Mouse (Mus musculus): Measurements from ENCODE around the gene Srrm3. TPM values are rescaled to one million over a fixed set of nuclear protein-coding genes. Genes with fewer than 3 reads are reported as not detected.

The Srrm3 gene
- polyA plus RNA-seq, 1 experiment from 2014 or later, result 0.91 TPM

DNA sequence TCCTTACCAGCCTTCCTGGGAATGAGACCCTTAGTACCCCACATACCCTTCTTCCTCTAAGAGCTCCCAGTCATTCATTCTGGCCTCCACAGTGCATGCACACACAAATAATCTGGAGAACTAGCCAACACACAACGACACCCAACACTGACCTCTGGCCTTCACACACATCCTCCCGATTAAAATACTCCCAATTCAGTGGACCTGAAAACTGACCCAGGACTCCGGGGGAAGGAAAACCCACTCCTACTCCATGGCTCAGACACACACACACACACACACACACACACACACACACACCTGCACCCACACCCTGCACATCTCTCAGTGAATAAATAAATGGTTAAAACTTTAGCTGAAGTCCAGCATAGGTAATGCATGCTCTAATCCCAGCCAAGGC lies 113.2 kb downstream of the Srrm3 start:
- peaks cover 29% of the 10 kb centered on the region for H3K36me3 ChIP-seq (ENCODE audit: control insufficient read depth, insufficient read depth)
- H3K27me3 ChIP-seq (replicated peaks; ENCODE audit: control insufficient read depth, insufficient read depth, low read length), result no peaks in the 10 kb centered on the region
- no peaks in the 10 kb centered on the region for H3K9me3 ChIP-seq (ENCODE audit: control insufficient read depth)
- H3K4me2 ChIP-seq (replicated peaks; ENCODE audit: low read depth), result no peak overlapping the region
- TF ChIP-seq CTCF (IDR thresholded peaks at IDR 0.05; ENCODE audit: low read depth), result no peak
- 90% methylated on average over 3 of the region's 3 CpGs for WGBS
- H3K4me3 ChIP-seq (ENCODE audit: low read depth, low read length), result no peak overlapping the region
- H3K9ac ChIP-seq (ENCODE audit: low read depth, low read length), result no peak overlapping the region
- no peaks in the 10 kb centered on the region for H3K4me1 ChIP-seq (replicated peaks; ENCODE audit: control insufficient read depth, insufficient read depth, low read length)
- H3K27ac ChIP-seq (ENCODE audit: low read depth, low read length), result no peak overlapping the region
- no peak for ATAC-seq

DNA sequence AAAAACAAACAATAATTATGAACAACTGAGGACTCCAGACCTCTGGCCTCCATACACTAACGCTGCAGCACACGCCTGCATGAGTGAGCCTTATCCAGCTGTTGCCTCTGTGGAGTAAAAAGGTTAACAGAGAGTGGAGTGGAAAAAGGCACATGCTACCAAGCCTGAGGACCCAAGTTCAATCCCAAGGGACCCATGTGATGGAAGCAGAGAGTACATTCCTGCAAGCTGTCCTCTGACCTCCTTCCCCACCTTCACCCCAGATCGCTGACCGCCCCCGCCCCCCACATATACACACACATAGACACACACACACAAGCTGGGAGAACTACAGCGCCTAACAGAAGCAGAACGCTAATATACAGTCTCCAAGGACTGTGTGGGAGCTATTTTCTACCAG lies 117.2 kb downstream of the Srrm3 start:
- H3K4me3 ChIP-seq (ENCODE audit: low read depth, low read length), result no peak overlapping the region
- no peak overlapping the region for H3K27ac ChIP-seq (ENCODE audit: low read depth, low read length)
- no peak for TF ChIP-seq CTCF (IDR thresholded peaks at IDR 0.05; ENCODE audit: low read depth)
- no peak overlapping the region for H3K9ac ChIP-seq (ENCODE audit: low read depth, low read length)
- ATAC-seq, result no peak
- H3K36me3 ChIP-seq (ENCODE audit: control insufficient read depth, insufficient read depth), result peaks cover 39% of the 10 kb centered on the region
- H3K4me1 ChIP-seq (replicated peaks; ENCODE audit: control insufficient read depth, insufficient read depth, low read length), result no peaks in the 10 kb centered on the region
- no peaks in the 10 kb centered on the region for H3K27me3 ChIP-seq (replicated peaks; ENCODE audit: control insufficient read depth, insufficient read depth, low read length)
- H3K4me2 ChIP-seq (replicated peaks; ENCODE audit: low read depth), result no peak overlapping the region
- H3K9me3 ChIP-seq (ENCODE audit: control insufficient read depth), result no peaks in the 10 kb centered on the region
- WGBS, result 91% methylated on average over 7 of the region's 7 CpGs

Small RNA genes within 50 kb of the gene (microRNA-seq; reads per million reads assigned to microRNA genes)
- gene Gm23268, result not detected

Other genes with a start within 250 kb of the Srrm3 start
- not detected in 2 replicates for gene Ccl26, start 243.3 kb upstream of the Srrm3 start, polyA plus RNA-seq (2015; fragmentation: Nextera tagmentation; extraction: Ambion mirVana)
- 52.0 and 58.3 TPM in 2 replicates for gene Ccl24, start 233.8 kb upstream of the Srrm3 start, polyA plus RNA-seq (2015; fragmentation: Nextera tagmentation; extraction: Ambion mirVana)
- 27.9 and 28.5 TPM in 2 replicates for gene Rhbdd2, start 174.3 kb upstream of the Srrm3 start, polyA plus RNA-seq (2015; fragmentation: Nextera tagmentation; extraction: Ambion mirVana)
- 82.3 and 91.7 TPM in 2 replicates for gene Por, start 136.9 kb upstream of the Srrm3 start, polyA plus RNA-seq (2015; fragmentation: Nextera tagmentation; extraction: Ambion mirVana)
- 127 and 132 TPM in 2 replicates for gene Tmem120a, start 62.4 kb upstream of the Srrm3 start, polyA plus RNA-seq (2015; fragmentation: Nextera tagmentation; extraction: Ambion mirVana)
- gene Styxl1, start 28.5 kb upstream of the Srrm3 start, polyA plus RNA-seq (2015; fragmentation: Nextera tagmentation; extraction: Ambion mirVana), result 0.21 and 0.27 TPM in 2 replicates
- 798 and 872 TPM in 2 replicates for gene Mdh2, start 28.4 kb upstream of the Srrm3 start, polyA plus RNA-seq (2015; fragmentation: Nextera tagmentation; extraction: Ambion mirVana)
- gene Hspb1, start 81.0 kb downstream of the Srrm3 start, polyA plus RNA-seq (2015; fragmentation: Nextera tagmentation; extraction: Ambion mirVana), result 107 and 120 TPM in 2 replicates
- 57.1 and 61.8 TPM in 2 replicates for gene Ywhag, start 127.7 kb downstream of the Srrm3 start, polyA plus RNA-seq (2015; fragmentation: Nextera tagmentation; extraction: Ambion mirVana)
- gene Ssc4d, start 167.6 kb downstream of the Srrm3 start, polyA plus RNA-seq (2015; fragmentation: Nextera tagmentation; extraction: Ambion mirVana), result 2.2 and 2.4 TPM in 2 replicates
- not detected in 2 replicates for gene Zp3, start 173.2 kb downstream of the Srrm3 start, polyA plus RNA-seq (2015; fragmentation: Nextera tagmentation; extraction: Ambion mirVana)
- gene Dtx2, start 187.9 kb downstream of the Srrm3 start, polyA plus RNA-seq (2015; fragmentation: Nextera tagmentation; extraction: Ambion mirVana), result 10.5 TPM in 2 replicates
- 18.3 and 21.3 TPM in 2 replicates for gene Upk3b, start 231.6 kb downstream of the Srrm3 start, polyA plus RNA-seq (2015; fragmentation: Nextera tagmentation; extraction: Ambion mirVana)
- 0.39 TPM in 1 of 2 replicates, not detected in the other for gene Upk3bl, start 247.6 kb downstream of the Srrm3 start, polyA plus RNA-seq (2015; fragmentation: Nextera tagmentation; extraction: Ambion mirVana)

Measured in intestine, postnatal 0 days (tissue).